15 mouse cellular contexts compared by ENCODE assay signal in the genomic region with DNA sequence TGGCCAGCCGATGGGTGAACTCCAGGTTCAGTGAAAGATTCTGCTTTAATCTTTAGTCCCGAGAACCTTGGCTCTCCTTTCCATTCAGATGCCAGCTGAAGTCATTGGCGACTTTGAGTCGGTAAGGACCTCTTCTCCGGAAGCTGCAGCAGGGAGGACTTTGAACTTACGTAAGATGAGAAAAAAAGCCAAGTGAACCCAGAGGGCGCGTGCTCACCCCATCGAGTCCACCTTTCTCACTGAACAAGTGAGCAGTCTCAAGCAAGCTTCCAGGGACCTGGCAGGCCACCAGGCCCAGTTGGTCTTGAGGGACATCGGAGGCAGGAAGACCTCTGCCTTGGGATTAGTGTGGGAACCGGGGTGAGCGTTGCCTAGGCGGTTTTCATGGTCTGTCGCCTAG. TPM values are rescaled to one million over a fixed set of nuclear protein-coding genes. Genes with fewer than 3 reads are reported as not detected.
DNase-seq lines count a peak whose midpoint lies in the region; ATAC-seq and TF ChIP-seq lines count a peak whose summit lies in the region.
"Had no signal": no experiment of that assay in that cellular context is flagged by ENCODE, and none has a peak within 500 bp of the region (broad histone marks: within the 10 kb centered on the region; RNA-seq: fewer than 3 reads in every experiment).

No protein-coding gene starts in this region.

- no peaks in the 10 kb centered on the region for H3K9me3 ChIP-seq in kidney, embryonic 16.5 days (ENCODE audit: low read length)
- no peaks in the 10 kb centered on the region for H3K9me3 ChIP-seq in intestine, embryonic 15.5 days
- H3K9me3 ChIP-seq in hindbrain, embryonic 16.5 days (ENCODE audit: control insufficient read depth, low read length): no peaks in the 10 kb centered on the region
- H3K9me3 ChIP-seq in forebrain, embryonic 11.5 days (ENCODE audit: control insufficient read depth, low read length): no peaks in the 10 kb centered on the region
- H3K9me3 ChIP-seq: heart, embryonic 15.5 days; midbrain, embryonic 15.5 days; stomach, embryonic 15.5 days had no signal

- H3K4me3 ChIP-seq in kidney, embryonic 16.5 days (ENCODE audit: low read length): no peak overlapping the region
- no peak overlapping the region for H3K4me3 ChIP-seq in intestine, embryonic 15.5 days (replicated peaks)
- H3K4me3 ChIP-seq in small intestine, adult 2 months (ENCODE audit: low read depth, low read length): no peak overlapping the region
- H3K4me3 ChIP-seq in hindbrain, embryonic 16.5 days (ENCODE audit: low read length): no peak overlapping the region
- H3K4me3 ChIP-seq in forebrain, embryonic 11.5 days (ENCODE audit: low read depth, low read length): no peak overlapping the region
- H3K4me3 ChIP-seq: heart, adult 2 months; heart, embryonic 15.5 days; midbrain, embryonic 15.5 days; stomach, embryonic 15.5 days had no signal

- no peak for TF ChIP-seq CTCF in small intestine, adult 2 months (IDR thresholded peaks at IDR 0.05; ENCODE audit: extremely low read depth, insufficient read length, insufficient replicate concordance, low read depth, low read length)

- no peak overlapping the region for H3K27ac ChIP-seq in kidney, embryonic 16.5 days (ENCODE audit: low read length)
- H3K27ac ChIP-seq in intestine, embryonic 15.5 days: peak overlapping the region; percentile 27; the same call in 1 of the 2 replicates
- H3K27ac ChIP-seq in small intestine, adult 2 months (ENCODE audit: insufficient read depth, low read depth, low read length): peak overlapping the region; percentile 67
- no peak overlapping the region for H3K27ac ChIP-seq in hindbrain, embryonic 16.5 days (ENCODE audit: low read depth, low read length)
- no peak overlapping the region for H3K27ac ChIP-seq in forebrain, embryonic 11.5 days (ENCODE audit: low read depth, low read length)
- H3K27ac ChIP-seq: heart, adult 2 months; heart, embryonic 15.5 days; midbrain, embryonic 15.5 days; stomach, embryonic 15.5 days had no signal

- DNase-seq in kidney, adult 18-20 months: peak; percentile 78
- peak; percentile 95 for DNase-seq in kidney, adult 9 months
- DNase-seq in forebrain, embryonic 11.5 days (ENCODE audit: low spot score): no peak
- DNase-seq: gastrocnemius, postnatal 10 days; heart, adult 2 months; right cerebral cortex, adult 18-20 months; spleen, adult 18-20 months; thymus, adult 2 months had no signal

- no peak overlapping the region for H3K4me2 ChIP-seq in kidney, embryonic 16.5 days (replicated peaks; ENCODE audit: low read depth, low read length)
- H3K4me2 ChIP-seq in intestine, embryonic 15.5 days (replicated peaks): no peak overlapping the region
- no peak overlapping the region for H3K4me2 ChIP-seq in hindbrain, embryonic 16.5 days (ENCODE audit: low read length)
- H3K4me2 ChIP-seq in forebrain, embryonic 11.5 days (ENCODE audit: low read depth, low read length, severe bottlenecking): no peak overlapping the region
- H3K4me2 ChIP-seq: heart, embryonic 15.5 days; midbrain, embryonic 15.5 days; stomach, embryonic 15.5 days had no signal

- no peaks in the 10 kb centered on the region for H3K36me3 ChIP-seq in kidney, embryonic 16.5 days (ENCODE audit: insufficient read depth, low read length)
- no peaks in the 10 kb centered on the region for H3K36me3 ChIP-seq in intestine, embryonic 15.5 days
- no peaks in the 10 kb centered on the region for H3K36me3 ChIP-seq in small intestine, adult 2 months (ENCODE audit: control insufficient read depth, insufficient read depth, low read length)
- no peaks in the 10 kb centered on the region for H3K36me3 ChIP-seq in hindbrain, embryonic 16.5 days (ENCODE audit: control insufficient read depth, insufficient read depth, low read length)
- H3K36me3 ChIP-seq in forebrain, embryonic 11.5 days (ENCODE audit: control insufficient read depth, insufficient read depth, low read length): no peaks in the 10 kb centered on the region
- H3K36me3 ChIP-seq: heart, embryonic 15.5 days; midbrain, embryonic 15.5 days; stomach, embryonic 15.5 days had no signal

- WGBS in kidney, embryonic 16.5 days: 75% methylated on average over 14 of the region's 14 CpGs
- WGBS in intestine, embryonic 15.5 days: 82% methylated on average over 14 of the region's 14 CpGs
- 34% methylated on average over 14 of the region's 14 CpGs for WGBS in small intestine, adult 2 months
- 91% methylated on average over 14 of the region's 14 CpGs for WGBS in hindbrain, embryonic 16.5 days
- 91% methylated on average over 14 of the region's 14 CpGs for WGBS in forebrain, embryonic 11.5 days

- no peak for ATAC-seq in kidney, embryonic 16.5 days (ENCODE audit: low FRiP score, low TSS enrichment)
- ATAC-seq in intestine, embryonic 15.5 days: no peak
- no peak for ATAC-seq in hindbrain, embryonic 16.5 days
- no peak for ATAC-seq in forebrain, embryonic 11.5 days (replicated peaks; ENCODE audit: low FRiP score)
- ATAC-seq: midbrain, embryonic 15.5 days had no signal

- no peak for TF ChIP-seq POLR2A in small intestine, adult 2 months (IDR thresholded peaks at IDR 0.05; ENCODE audit: low read depth, low read length)

- peaks cover 5% of the 10 kb centered on the region for H3K4me1 ChIP-seq in kidney, embryonic 16.5 days (ENCODE audit: insufficient read depth, low read length)
- peaks cover 5% of the 10 kb centered on the region for H3K4me1 ChIP-seq in intestine, embryonic 15.5 days (replicated peaks)
- H3K4me1 ChIP-seq in small intestine, adult 2 months (ENCODE audit: control insufficient read depth, insufficient read depth, insufficient read length, low read length): peaks cover 13% of the 10 kb centered on the region; the same call in 1 of the 2 replicates
- peaks cover 4% of the 10 kb centered on the region for H3K4me1 ChIP-seq in hindbrain, embryonic 16.5 days (ENCODE audit: control insufficient read depth, insufficient read depth, low read depth, low read length)
- H3K4me1 ChIP-seq in forebrain, embryonic 11.5 days (replicated peaks; ENCODE audit: control insufficient read depth, insufficient read depth, low read length): 0 out of 2 replicates have a peak, but pooled peaks cover 2% of the 10 kb centered on the region

- no peaks in the 10 kb centered on the region for H3K27me3 ChIP-seq in kidney, embryonic 16.5 days (ENCODE audit: insufficient read depth, low read length)
- H3K27me3 ChIP-seq in intestine, embryonic 15.5 days (replicated peaks): no peaks in the 10 kb centered on the region
- H3K27me3 ChIP-seq in small intestine, adult 2 months (ENCODE audit: control insufficient read depth, insufficient read depth, low read length): no peaks in the 10 kb centered on the region
- H3K27me3 ChIP-seq in hindbrain, embryonic 16.5 days (replicated peaks; ENCODE audit: control insufficient read depth, insufficient read depth, low read length): no peaks in the 10 kb centered on the region
- no peaks in the 10 kb centered on the region for H3K27me3 ChIP-seq in forebrain, embryonic 11.5 days (ENCODE audit: control insufficient read depth, insufficient read depth, low read length)
- H3K27me3 ChIP-seq: heart, embryonic 15.5 days; midbrain, embryonic 15.5 days; stomach, embryonic 15.5 days had no signal

- no peak overlapping the region for H3K9ac ChIP-seq in kidney, embryonic 16.5 days (replicated peaks; ENCODE audit: low read length)
- 0 out of 2 replicates have a peak overlapping the region, but pooled peaks have one; percentile 20 for H3K9ac ChIP-seq in intestine, embryonic 15.5 days
- no peak overlapping the region for H3K9ac ChIP-seq in hindbrain, embryonic 16.5 days (ENCODE audit: low read depth, low read length)
- no peak overlapping the region for H3K9ac ChIP-seq in forebrain, embryonic 11.5 days (ENCODE audit: low read length)
- H3K9ac ChIP-seq: heart, embryonic 15.5 days; midbrain, embryonic 15.5 days; stomach, embryonic 15.5 days had no signal

RNA-seq across cellular contexts. Expression of a gene that starts 8.4 kb away (rescaled TPM):
- polyA plus RNA-seq in kidney, embryonic 16.5 days (2015; fragmentation: Nextera tagmentation; extraction: Ambion mirVana): 39.8 and 41.1 TPM in 2 replicates
- polyA plus RNA-seq in intestine, embryonic 15.5 days (2015; fragmentation: Nextera tagmentation; extraction: Ambion mirVana): 73.0 and 77.0 TPM in 2 replicates
- polyA plus RNA-seq in small intestine, adult 2 months (2012; rRNA removed): 23.9 and 37.6 TPM in 2 replicates
- 113 and 123 TPM in 2 replicates for polyA plus RNA-seq in hindbrain, embryonic 16.5 days (2015; fragmentation: Nextera tagmentation; extraction: Ambion mirVana)
- 55.4 and 56.6 TPM in 2 replicates for polyA plus RNA-seq in forebrain, embryonic 11.5 days (2014; fragmentation: Nextera tagmentation; extraction: Ambion mirVana)

RNA-seq across cellular contexts. Expression of a gene that starts 25.9 kb away (rescaled TPM):
- polyA plus RNA-seq in kidney, embryonic 16.5 days (2015; fragmentation: Nextera tagmentation; extraction: Ambion mirVana): 44.4 and 46.1 TPM in 2 replicates
- polyA plus RNA-seq in intestine, embryonic 15.5 days (2015; fragmentation: Nextera tagmentation; extraction: Ambion mirVana): 59.6 and 60.4 TPM in 2 replicates
- 28.5 and 33.5 TPM in 2 replicates for polyA plus RNA-seq in small intestine, adult 2 months (2012; rRNA removed)
- polyA plus RNA-seq in hindbrain, embryonic 16.5 days (2015; fragmentation: Nextera tagmentation; extraction: Ambion mirVana): 40.2 and 42.5 TPM in 2 replicates
- polyA plus RNA-seq in forebrain, embryonic 11.5 days (2014; fragmentation: Nextera tagmentation; extraction: Ambion mirVana): 44.1 TPM in 2 replicates

RNA-seq across cellular contexts. Expression of a gene that starts 33.3 kb away (rescaled TPM):
- polyA plus RNA-seq in kidney, embryonic 16.5 days (2015; fragmentation: Nextera tagmentation; extraction: Ambion mirVana): 10.4 and 14.2 TPM in 2 replicates
- 10.7 and 11.3 TPM in 2 replicates for polyA plus RNA-seq in intestine, embryonic 15.5 days (2015; fragmentation: Nextera tagmentation; extraction: Ambion mirVana)
- polyA plus RNA-seq in small intestine, adult 2 months (2012; rRNA removed): 10.1 and 13.2 TPM in 2 replicates
- 10.2 and 12.0 TPM in 2 replicates for polyA plus RNA-seq in hindbrain, embryonic 16.5 days (2015; fragmentation: Nextera tagmentation; extraction: Ambion mirVana)
- polyA plus RNA-seq in forebrain, embryonic 11.5 days (2014; fragmentation: Nextera tagmentation; extraction: Ambion mirVana): 15.7 and 16.4 TPM in 2 replicates

Comparison
In these comparisons a context has a peak if more than half of its experiments do, and no peak if none do; other contexts are left out.
1. H3K27ac ChIP-seq: peak in intestine, embryonic 15.5 days (single experiment) and small intestine, adult 2 months (single experiment); none in kidney, embryonic 16.5 days (single experiment), hindbrain, embryonic 16.5 days (single experiment) and forebrain, embryonic 11.5 days (single experiment).